Mouse (Mus musculus) limb, embryonic 11.5 days (tissue): ENCODE data around the gene C1qa. TPM values are rescaled to one million over a fixed set of nuclear protein-coding genes. Genes with fewer than 3 reads are reported as not detected.
A peak's percentile ranks its signal among the peaks of the same experiment; 100 is the strongest.

Experiments used
- ATAC-seq: fragments of 200-750 bp; cut with Nextera tagmentation; 2 replicates; pipeline ENCODE4 v1.8.0; 2017; ENCODE audit warnings: low read depth; ENCODE audit not compliant: insufficient number of reproducible peaks, low FRiP score, low TSS enrichment
- DNase-seq: peaks from one replicate; pipeline ENCODE4 v3.0.0-alpha.2; 2015; ENCODE audit warnings: low spot score
- H3K27ac ChIP-seq: fragments of 300-500 bp; sonication (generic); replicated peaks from 2 replicates; pipeline ENCODE4 v1.5.1; 2014; ENCODE audit warnings: low read depth, mild to moderate bottlenecking, low read length
- H3K27me3 ChIP-seq: fragments of 300-500 bp; sonication (generic); 2 replicates; pipeline ENCODE4 v1.6.1; 2014; ENCODE audit warnings: mild to moderate bottlenecking, low read length, mixed read lengths; ENCODE audit not compliant: control insufficient read depth, insufficient read depth
- H3K36me3 ChIP-seq: fragments of 300-500 bp; sonication (generic); 2 replicates; pipeline ENCODE4 v1.6.1; 2014; ENCODE audit warnings: mild to moderate bottlenecking, low read length, moderate library complexity, mixed read lengths; ENCODE audit not compliant: control insufficient read depth, insufficient read depth
- H3K4me1 ChIP-seq: fragments of 300-500 bp; sonication (generic); 2 replicates; pipeline ENCODE4 v1.6.1; 2014; ENCODE audit warnings: low read length, mixed read lengths; ENCODE audit not compliant: control insufficient read depth, insufficient read depth
- H3K4me2 ChIP-seq: fragments of 300-500 bp; sonication (generic); 2 replicates; pipeline ENCODE4 v1.6.1; 2014; ENCODE audit warnings: low read depth, mild to moderate bottlenecking, moderate library complexity; ENCODE audit not compliant: severe bottlenecking
- H3K4me3 ChIP-seq: fragments of 300-500 bp; sonication (generic); 2 replicates; pipeline ENCODE4 v1.5.1; 2014; ENCODE audit warnings: low read depth, low read length
- H3K9ac ChIP-seq: fragments of 300-500 bp; sonication (generic); 2 replicates; pipeline ENCODE4 v1.6.1; 2014; ENCODE audit warnings: mild to moderate bottlenecking, low read length
- H3K9me3 ChIP-seq: fragments of 300-500 bp; sonication (generic); 2 replicates; pipeline ENCODE4 v1.6.1; 2016; ENCODE audit warnings: low read length; ENCODE audit not compliant: control insufficient read depth
- WGBS: fragments of 180-500 bp; shearing (Covaris S2); extraction: QIAGEN DNeasy Blood & Tissue Kit; methylation state at CpG from one replicate; pipeline ENCODE4 v1.1.7; 2014; 5-methylcytosine and 5-hydroxymethylcytosine counted together
- polyA plus RNA-seq: library from polyadenylated mRNA; unstranded; fragments of >200 nt; fragmentation: Nextera tagmentation; extraction: Ambion mirVana; gene quantifications from 2 replicates; pipeline ENCODE4 v1.2.1, GENCODE M21; 2014

The C1qa gene
- polyA plus RNA-seq, 1 experiment from 2014 or later = 8.5 TPM

GRCm38 (mm10) chr4:136864751-136865470 is 33.7 kb downstream of the C1qa start:
- H3K27me3 ChIP-seq = no peaks in the 10 kb centered on the region
- H3K27ac ChIP-seq = no peak overlapping the region
- H3K36me3 ChIP-seq = no peaks in the 10 kb centered on the region
- WGBS = 10% methylated on average over 15 of the region's 15 CpGs
- no peaks in the 10 kb centered on the region for H3K9me3 ChIP-seq
- no peak overlapping the region for H3K4me3 ChIP-seq
- peaks cover 13% of the 10 kb centered on the region for H3K4me1 ChIP-seq
- H3K4me2 ChIP-seq = no peak overlapping the region
- H3K9ac ChIP-seq = no peak overlapping the region
- DNase-seq = peak; percentile 80
- no peak for ATAC-seq

GRCm38 (mm10) chr4:136863517-136863916 is 35.1 kb downstream of the C1qa start:
- ATAC-seq = no peak
- no peak overlapping the region for H3K27ac ChIP-seq
- DNase-seq = no peak
- no peak overlapping the region for H3K9ac ChIP-seq
- WGBS = 53% methylated on average over 9 of the region's 9 CpGs
- no peaks in the 10 kb centered on the region for H3K9me3 ChIP-seq
- H3K4me3 ChIP-seq = no peak overlapping the region
- no peaks in the 10 kb centered on the region for H3K36me3 ChIP-seq
- no peak overlapping the region for H3K4me2 ChIP-seq
- no peaks in the 10 kb centered on the region for H3K27me3 ChIP-seq
- H3K4me1 ChIP-seq = peaks cover 13% of the 10 kb centered on the region

DNA sequence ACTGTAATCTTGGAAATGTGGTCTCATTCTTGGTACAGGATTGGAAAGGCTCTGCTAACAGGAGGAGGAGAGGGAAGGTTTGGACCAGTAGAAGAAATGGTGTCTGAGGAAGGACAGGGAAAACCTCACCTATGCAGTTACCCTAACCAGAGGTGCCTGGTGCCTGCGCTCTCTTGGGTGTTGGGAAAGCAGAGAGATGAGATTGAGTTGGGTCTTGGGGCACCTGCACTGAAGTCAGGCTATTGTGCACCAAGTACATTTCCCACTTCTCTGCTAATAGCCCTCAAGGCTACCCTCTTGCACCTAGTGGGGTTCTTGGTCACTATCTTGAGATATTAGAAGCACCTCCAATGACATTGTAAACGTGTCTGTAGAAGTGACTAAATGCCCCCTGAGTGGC is 36.2 kb downstream of the C1qa start:
- Histone ChIP-seq H3K9ac (no peak overlapping the region), H3K4me1 (peaks cover 13% of the 10 kb centered on the region)
- WGBS = 70% methylated on average over 2 of the region's 2 CpGs

DNA sequence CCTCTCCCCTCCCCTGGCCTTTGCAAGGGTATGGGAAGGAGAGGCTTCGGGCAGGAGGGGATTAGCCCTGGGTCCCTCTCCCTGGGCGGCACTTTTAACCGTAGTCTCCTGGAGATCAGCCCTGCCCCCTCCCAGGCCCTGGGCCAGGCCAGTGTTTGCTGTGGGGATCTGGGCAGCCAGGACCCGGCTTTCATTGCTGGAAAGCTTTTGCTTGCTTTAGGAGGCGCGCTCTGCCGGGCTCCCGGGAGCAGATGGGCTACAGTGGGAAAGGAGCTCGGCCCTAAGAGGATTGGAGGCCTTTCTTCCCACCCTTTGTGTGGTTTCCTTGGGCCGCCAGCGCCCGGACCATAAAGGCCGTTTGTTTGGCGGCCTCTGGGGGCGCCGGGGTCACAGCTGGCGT is 36.8 kb downstream of the C1qa start:
- DNase-seq = no peak
- ATAC-seq = no peak
- H3K4me3 ChIP-seq = no peak overlapping the region

More for the DNA sequence above, 36.2 kb downstream of the C1qa start:
- H3K27me3 ChIP-seq = no peaks in the 10 kb centered on the region
- H3K4me2 ChIP-seq = no peak overlapping the region
- no peaks in the 10 kb centered on the region for H3K36me3 ChIP-seq
- no peak for ATAC-seq
- H3K9me3 ChIP-seq = no peaks in the 10 kb centered on the region
- H3K27ac ChIP-seq = no peak overlapping the region
- H3K4me3 ChIP-seq = no peak overlapping the region
- DNase-seq = no peak

GRCm38 (mm10) chr4:136860022-136860421 is 38.6 kb downstream of the C1qa start:
- no peaks in the 10 kb centered on the region for H3K36me3 ChIP-seq
- WGBS = 87% methylated on average over 7 of the region's 7 CpGs
- no peak overlapping the region for H3K27ac ChIP-seq
- no peak overlapping the region for H3K4me3 ChIP-seq
- ATAC-seq (no peak), DNase-seq (no peak)
- H3K9ac ChIP-seq = no peak overlapping the region
- no peaks in the 10 kb centered on the region for H3K9me3 ChIP-seq
- peaks cover 10% of the 10 kb centered on the region for H3K4me1 ChIP-seq
- H3K27me3 ChIP-seq = no peaks in the 10 kb centered on the region
- no peak overlapping the region for H3K4me2 ChIP-seq

More for the DNA sequence above, 36.8 kb downstream of the C1qa start:
- no peak overlapping the region for H3K27ac ChIP-seq
- no peaks in the 10 kb centered on the region for H3K9me3 ChIP-seq
- H3K4me1 ChIP-seq = peaks cover 13% of the 10 kb centered on the region
- H3K9ac ChIP-seq = peak overlapping the region; percentile 32
- H3K4me2 ChIP-seq = peak overlapping the region; percentile 21; the same call in 1 of the 2 replicates
- H3K36me3 ChIP-seq = no peaks in the 10 kb centered on the region
- H3K27me3 ChIP-seq = no peaks in the 10 kb centered on the region
- 6% methylated on average over 17 of the region's 17 CpGs for WGBS

DNA sequence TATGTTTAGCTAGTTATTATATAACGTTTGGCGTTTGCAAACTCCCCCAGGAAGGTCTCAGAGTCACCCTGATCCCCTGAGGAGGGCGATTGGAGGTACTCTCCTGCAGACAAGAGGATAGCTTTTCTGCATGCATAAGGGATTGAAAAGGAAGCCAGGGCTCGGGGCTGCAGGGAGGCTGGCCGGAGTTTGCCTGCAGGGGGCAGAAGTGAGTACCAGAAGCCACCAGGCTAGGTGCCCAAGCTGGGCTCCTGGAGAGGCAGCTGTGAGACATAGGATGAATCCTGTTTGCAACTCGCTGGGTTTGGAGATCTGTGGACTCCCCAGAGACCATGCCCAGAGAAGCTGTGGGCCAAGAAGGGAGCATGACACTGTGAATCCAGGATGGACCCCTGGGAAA is 43.5 kb downstream of the C1qa start:
- no peaks in the 10 kb centered on the region for H3K27me3 ChIP-seq
- no peak overlapping the region for H3K9ac ChIP-seq
- 0 out of 2 replicates have a peak, but pooled peaks cover 4% of the 10 kb centered on the region for H3K4me1 ChIP-seq
- H3K4me2 ChIP-seq = no peak overlapping the region
- no peaks in the 10 kb centered on the region for H3K36me3 ChIP-seq
- DNase-seq = no peak
- no peak overlapping the region for H3K27ac ChIP-seq
- no peaks in the 10 kb centered on the region for H3K9me3 ChIP-seq
- no peak overlapping the region for H3K4me3 ChIP-seq
- 36% methylated on average over 6 of the region's 6 CpGs for WGBS
- no peak for ATAC-seq

DNA sequence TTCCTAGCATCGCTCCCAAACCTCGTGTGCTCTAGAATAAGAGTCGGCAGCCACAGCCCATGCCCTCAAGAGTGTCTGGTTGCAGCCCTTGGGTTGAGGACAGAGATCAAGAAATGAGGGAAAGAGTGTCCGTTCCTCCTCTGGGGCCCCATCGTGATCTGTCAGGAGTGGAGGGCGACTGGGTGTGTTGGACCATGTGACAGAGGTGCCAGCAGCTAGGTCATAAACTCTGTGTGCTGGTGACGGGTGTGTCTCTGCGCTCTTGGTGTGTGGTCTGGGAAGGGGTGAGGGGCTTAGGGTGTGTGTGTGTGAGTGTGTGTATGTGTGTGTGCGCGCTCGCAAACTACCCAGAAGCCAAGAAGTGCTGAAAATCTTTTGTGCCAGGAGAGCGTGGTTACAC is 45.6 kb downstream of the C1qa start:
- 63% methylated on average over 12 of the region's 12 CpGs for WGBS
- Histone ChIP-seq H3K36me3 (no peaks in the 10 kb centered on the region), H3K27me3 (no peaks in the 10 kb centered on the region), H3K27ac (no peak overlapping the region), H3K9ac (no peak overlapping the region), H3K4me1 (0 out of 2 replicates have a peak, but pooled peaks cover 4% of the 10 kb centered on the region), H3K4me3 (no peak overlapping the region), H3K9me3 (no peaks in the 10 kb centered on the region), H3K4me2 (no peak overlapping the region)
- no peak for DNase-seq
- no peak for ATAC-seq

DNA sequence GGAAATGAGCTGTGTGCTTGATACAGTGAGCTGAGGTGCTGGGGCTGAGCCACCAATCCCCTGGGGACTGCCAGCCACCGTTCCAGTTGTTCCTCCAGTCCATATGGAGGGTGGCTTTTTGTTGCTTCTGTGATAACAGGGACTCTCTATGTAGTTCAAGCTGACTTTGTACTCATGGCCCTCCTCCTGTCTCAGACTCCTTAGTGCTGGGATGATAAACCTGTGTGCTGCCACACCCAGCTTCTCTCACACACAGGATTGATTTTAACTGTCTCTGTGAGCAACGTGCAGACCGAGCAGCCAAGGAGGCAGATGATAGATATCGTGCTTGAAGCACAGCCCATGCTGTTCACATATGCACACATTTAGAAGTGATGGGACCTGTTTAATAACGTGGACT is 46.5 kb downstream of the C1qa start:
- ATAC-seq = no peak
- no peaks in the 10 kb centered on the region for H3K36me3 ChIP-seq
- no peak for DNase-seq
- 0 out of 2 replicates have a peak, but pooled peaks cover 4% of the 10 kb centered on the region for H3K4me1 ChIP-seq
- no peak overlapping the region for H3K9ac ChIP-seq
- H3K27me3 ChIP-seq = no peaks in the 10 kb centered on the region
- WGBS = 65% methylated on average over 5 of the region's 5 CpGs
- H3K4me3 ChIP-seq = no peak overlapping the region
- no peaks in the 10 kb centered on the region for H3K9me3 ChIP-seq
- no peak overlapping the region for H3K27ac ChIP-seq
- no peak overlapping the region for H3K4me2 ChIP-seq

DNA sequence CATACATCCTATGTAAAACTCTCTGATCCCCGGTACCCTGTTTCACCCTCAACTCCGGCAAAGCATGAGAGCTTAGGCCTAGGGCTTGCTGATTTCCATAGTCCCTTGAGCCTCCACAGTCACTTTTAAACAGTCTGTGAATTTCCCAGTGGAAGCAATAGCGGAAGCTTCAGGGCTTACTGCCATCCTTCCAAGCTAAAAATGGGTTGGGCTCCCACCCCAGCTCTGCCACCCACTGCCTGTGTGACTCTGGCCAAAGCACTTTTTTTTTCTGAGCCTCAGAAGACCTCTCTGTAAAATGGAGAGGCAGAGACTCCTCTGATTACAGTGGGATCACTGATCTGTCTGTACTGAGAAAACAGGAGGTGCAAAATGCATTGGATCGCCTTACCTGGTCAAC is 50.0 kb downstream of the C1qa start:
- H3K36me3 ChIP-seq = no peaks in the 10 kb centered on the region
- no peaks in the 10 kb centered on the region for H3K9me3 ChIP-seq
- no peak overlapping the region for H3K27ac ChIP-seq
- ATAC-seq (no peak), DNase-seq (no peak)
- no peak overlapping the region for H3K9ac ChIP-seq
- H3K4me2 ChIP-seq = no peak overlapping the region
- H3K4me1 ChIP-seq = 0 out of 2 replicates have a peak, but pooled peaks cover 4% of the 10 kb centered on the region
- WGBS = 64% methylated on average over 4 of the region's 4 CpGs
- no peaks in the 10 kb centered on the region for H3K27me3 ChIP-seq
- no peak overlapping the region for H3K4me3 ChIP-seq
